Mouse (Mus musculus): Measurements from ENCODE around the gene Adat3. TPM values are rescaled to one million over a fixed set of nuclear protein-coding genes. Genes with fewer than 3 reads are reported as not detected.

Adat3 gene
- polyA plus RNA-seq, 1 experiment from 2014 or later, result 6.0 TPM

DNA sequence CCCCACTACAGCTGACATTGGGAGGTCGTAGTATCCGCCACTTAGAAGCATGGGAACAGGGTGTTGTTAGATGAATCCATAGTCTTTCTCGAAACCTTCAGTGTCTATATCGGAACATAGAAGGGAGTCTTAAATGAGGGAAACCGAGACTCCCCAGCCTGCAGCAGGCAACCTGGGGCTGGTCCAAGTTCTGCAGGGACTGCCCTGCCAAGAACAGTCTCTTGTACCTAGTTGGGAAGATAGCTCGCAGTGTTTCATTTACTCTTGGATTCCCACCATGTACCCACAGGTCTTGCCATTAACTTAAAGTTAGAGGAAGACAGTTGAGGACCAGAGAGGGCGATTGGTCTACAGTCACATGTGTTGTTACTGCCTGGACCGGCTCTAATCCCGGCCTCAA lies 17.7 kb downstream of the Adat3 start:
- Histone ChIP-seq H3K9me3 (no peaks in the 10 kb centered on the region), H3K36me3 (replicated peaks) (peaks cover 7% of the 10 kb centered on the region; the same call in 1 of the 2 replicates), H3K4me3 (no peak overlapping the region), H3K9ac (no peak overlapping the region), H3K27ac (no peak overlapping the region), H3K4me2 (no peak overlapping the region), H3K27me3 (replicated peaks) (no peaks in the 10 kb centered on the region), H3K4me1 (peaks cover 31% of the 10 kb centered on the region)
- no peak for ATAC-seq (replicated peaks)
- 84% methylated on average over 9 of the region's 9 CpGs for WGBS

DNA sequence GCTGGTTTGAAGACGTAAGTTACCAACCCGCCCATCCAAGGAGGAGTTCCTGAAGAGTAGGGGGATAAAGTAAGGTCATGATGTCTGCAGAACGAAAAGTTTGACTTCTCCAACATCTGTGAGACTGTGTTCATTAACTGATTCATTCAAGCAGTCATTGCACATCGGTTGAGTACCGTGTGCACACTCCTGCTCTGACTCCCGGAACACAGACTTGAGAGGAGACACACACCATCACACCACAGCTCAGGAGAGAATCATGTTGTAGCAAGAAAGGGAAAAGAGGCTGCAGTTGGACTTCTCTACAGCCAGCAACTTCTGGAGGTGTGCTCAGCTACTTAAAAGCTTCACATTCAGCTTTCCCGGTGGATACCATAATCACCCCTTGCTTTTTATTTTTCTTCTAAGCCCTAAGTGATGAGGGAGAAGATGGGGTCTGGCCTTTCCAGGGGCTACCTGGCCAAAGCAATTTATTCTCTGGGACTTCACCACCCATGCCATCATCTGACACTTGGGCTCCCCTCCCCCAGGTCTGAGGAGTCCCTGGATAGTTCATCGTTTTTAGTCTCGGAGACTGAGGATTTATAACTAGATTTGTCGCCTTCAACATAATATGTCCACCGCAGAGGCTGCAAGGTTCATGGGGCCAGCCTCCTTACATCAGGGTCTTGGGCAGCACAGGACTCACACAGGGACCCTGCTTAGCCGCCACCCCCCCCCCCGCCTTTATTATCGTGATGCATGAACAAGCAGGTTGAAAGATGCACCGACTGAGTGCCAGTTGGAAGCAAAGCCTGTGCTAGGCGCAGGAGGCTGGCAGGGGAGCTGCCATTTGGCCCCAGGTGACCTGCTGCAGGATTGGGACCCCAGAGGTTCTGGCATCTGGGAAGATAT lies 18.4 kb downstream of the Adat3 start:
- Histone ChIP-seq H3K27ac (peak overlapping the region; percentile 98), H3K4me1 (peaks cover 31% of the 10 kb centered on the region), H3K4me3 (peak overlapping the region; percentile 76), H3K4me2 (peak overlapping the region; percentile 71), H3K36me3 (replicated peaks) (peaks cover under 1% of the 10 kb centered on the region; the same call in 1 of the 2 replicates), H3K27me3 (replicated peaks) (no peaks in the 10 kb centered on the region), H3K9ac (peak overlapping the region; percentile 52), H3K9me3 (no peaks in the 10 kb centered on the region)
- WGBS, result 53% methylated on average over 16 of the region's 16 CpGs
- no peak for ATAC-seq (replicated peaks)

DNA sequence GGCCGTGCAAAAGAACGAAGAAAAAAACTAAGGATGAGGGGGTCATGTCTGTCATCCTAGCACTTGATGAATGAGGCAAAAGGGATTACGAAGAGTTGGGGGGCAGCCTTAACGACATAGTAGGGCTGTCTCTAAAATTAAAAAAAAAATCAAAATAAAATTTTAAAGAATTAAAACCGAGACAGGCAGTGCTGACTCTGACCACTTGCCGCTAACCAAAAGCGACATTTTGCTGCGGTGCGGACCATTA lies 18.9 kb downstream of the Adat3 start:
- Histone ChIP-seq H3K9me3 (no peaks in the 10 kb centered on the region), H3K36me3 (replicated peaks) (no peaks in the 10 kb centered on the region), H3K4me2 (peak overlapping the region; percentile 71), H3K9ac (peak overlapping the region; percentile 52), H3K27me3 (replicated peaks) (no peaks in the 10 kb centered on the region), H3K4me3 (peak overlapping the region; percentile 76), H3K4me1 (peaks cover 31% of the 10 kb centered on the region), H3K27ac (peak overlapping the region; percentile 98)
- ATAC-seq (replicated peaks), result peak; percentile 5; the same call in 1 of the 2 replicates
- WGBS, result 2% methylated on average over 9 of the region's 9 CpGs

DNA sequence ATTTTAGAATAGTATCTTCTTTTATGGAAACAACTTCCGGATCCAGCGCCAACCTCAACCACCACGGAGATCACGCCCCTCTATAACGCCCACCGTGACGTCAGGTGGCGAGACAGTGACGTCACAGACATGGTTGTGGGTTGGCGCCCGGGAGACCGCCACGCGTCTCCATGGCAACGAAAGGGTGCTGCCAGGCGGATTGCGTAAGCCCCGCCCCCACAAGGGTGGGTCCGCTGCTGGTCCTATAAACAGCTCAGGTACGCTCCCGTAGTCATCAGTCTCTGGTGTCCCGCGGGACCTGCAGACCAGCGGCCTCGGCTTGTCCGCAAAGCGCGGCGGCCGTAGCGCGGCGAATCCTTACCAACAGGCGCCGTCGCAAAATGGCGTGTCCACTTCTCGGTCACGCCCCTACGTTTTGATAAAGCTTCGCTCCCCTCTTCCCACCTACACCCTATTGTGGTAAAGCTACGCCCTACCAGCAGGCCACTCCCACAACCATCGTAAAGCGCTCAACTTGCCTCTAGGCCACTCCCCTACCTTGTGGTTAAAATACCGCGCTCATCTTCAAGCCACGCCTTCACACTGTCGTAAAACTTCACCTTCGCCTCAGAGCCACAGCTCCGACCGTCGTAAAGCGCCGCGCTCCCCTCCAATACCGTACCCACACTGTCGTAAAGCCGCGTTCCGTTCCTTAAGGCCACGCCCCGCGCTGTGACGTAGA lies 19.4 kb downstream of the Adat3 start:
- Histone ChIP-seq H3K27me3 (replicated peaks) (no peaks in the 10 kb centered on the region), H3K4me2 (peak overlapping the region; percentile 89), H3K27ac (peak overlapping the region; percentile 98), H3K36me3 (replicated peaks) (no peaks in the 10 kb centered on the region), H3K4me1 (peaks cover 31% of the 10 kb centered on the region), H3K9me3 (no peaks in the 10 kb centered on the region), H3K4me3 (peak overlapping the region; percentile 76), H3K9ac (peak overlapping the region; percentile 52)
- WGBS, result under 1% methylated on average over 64 of the region's 64 CpGs
- peak; percentile 96 for ATAC-seq (replicated peaks)

DNA sequence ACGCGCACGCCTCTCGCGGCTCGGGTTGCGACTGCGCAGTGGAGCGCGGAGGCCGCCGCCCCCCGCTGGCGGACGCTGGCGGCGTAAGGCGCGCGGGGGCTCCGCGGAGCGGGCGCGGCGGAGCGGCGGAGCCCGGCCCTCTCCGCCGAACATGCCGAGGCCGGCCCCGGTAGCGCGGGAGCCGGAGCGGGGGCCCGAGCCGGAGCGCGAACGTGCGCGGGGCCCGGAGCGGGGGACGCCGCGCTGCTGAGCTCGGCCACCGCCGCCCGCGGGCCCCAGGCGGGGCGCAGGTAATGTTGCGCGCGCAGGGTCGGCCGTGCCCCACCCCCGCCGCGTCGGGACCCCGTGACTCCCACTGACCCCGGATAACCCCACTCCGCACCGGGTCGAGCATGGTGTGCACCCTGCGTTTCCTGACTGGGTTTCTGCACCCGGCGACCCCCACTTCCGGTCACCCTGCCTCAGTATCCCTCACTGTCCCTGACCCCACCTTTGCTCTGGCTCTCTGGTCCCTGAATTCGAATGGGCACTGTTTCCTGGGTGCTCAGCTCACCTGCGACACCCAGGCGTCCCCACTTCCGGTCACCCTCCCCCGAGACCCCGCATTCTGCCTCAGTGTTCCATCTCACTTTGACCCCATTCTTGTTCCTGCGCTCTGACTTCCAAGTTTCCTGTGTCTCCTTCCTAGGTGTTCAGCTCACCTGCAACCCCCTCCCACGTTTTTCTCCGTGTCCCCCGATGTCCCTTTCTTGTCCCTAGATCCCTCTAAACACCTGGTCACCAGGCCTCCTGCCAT lies 20.2 kb downstream of the Adat3 start, which contains the start of gene Csnk1g2:
Gene Csnk1g2 (plus strand): TSS at position 178 of the 796 bp plus-strand sequence.
- peak within 1 kb of the TSS; percentile 87 for H3K9ac ChIP-seq
- H3K27ac ChIP-seq, result peak within 1 kb of the TSS; percentile 98
- H3K27me3 ChIP-seq (replicated peaks), result no peaks in the 10 kb centered on the region
- ATAC-seq (replicated peaks), result peak; percentile 21
- under 1% methylated on average over 80 of the region's 85 CpGs for WGBS
- no peaks in the 10 kb centered on the region for H3K9me3 ChIP-seq
- H3K36me3 ChIP-seq (replicated peaks), result no peaks in the 10 kb centered on the region
- peak within 1 kb of the TSS; percentile 76 for H3K4me3 ChIP-seq
- peak within 1 kb of the TSS; percentile 89 for H3K4me2 ChIP-seq
- H3K4me1 ChIP-seq, result peaks cover 38% of the 10 kb centered on the region

DNA sequence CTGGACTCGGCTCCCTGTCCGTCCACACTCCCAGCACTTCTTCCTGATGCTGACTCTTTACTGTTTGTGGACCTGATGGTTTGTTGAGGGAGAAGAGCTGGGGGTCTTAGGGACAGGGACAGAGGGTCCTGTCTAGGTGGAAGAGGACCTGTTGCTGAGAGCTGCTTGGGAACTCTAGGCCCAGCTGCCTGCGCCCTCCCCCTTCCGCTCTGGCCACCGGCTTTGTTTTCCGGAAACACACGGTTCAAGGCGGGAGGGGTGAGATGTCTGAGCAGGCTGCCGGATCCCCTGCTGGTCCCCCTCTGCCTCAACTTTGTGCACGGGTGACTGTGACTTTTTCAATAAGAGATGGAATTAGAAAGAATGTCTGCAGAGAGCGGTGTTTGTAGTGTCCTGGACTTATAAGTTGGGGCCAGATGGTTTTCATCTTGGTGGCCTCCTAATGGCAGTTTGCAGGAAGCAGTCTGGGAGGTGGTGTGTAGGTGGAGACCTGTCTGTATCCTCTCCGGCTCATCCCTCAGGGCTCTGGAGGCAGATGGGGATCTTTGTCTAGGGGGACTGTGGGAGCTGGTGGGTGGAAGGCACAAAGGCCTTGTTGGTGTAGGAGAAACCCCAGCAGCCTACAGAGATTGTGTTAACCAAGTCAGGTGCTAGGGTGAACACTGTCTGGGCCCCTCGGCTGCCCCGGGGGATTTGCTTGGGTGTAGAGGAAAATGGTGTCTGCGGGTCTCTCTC lies 20.9 kb downstream of the Adat3 start:
- Histone ChIP-seq H3K4me3 (peak overlapping the region; percentile 76), H3K9me3 (no peaks in the 10 kb centered on the region), H3K36me3 (replicated peaks) (no peaks in the 10 kb centered on the region), H3K27me3 (replicated peaks) (no peaks in the 10 kb centered on the region), H3K9ac (peak overlapping the region; percentile 87), H3K27ac (peak overlapping the region; percentile 98), H3K4me1 (peaks cover 39% of the 10 kb centered on the region), H3K4me2 (peak overlapping the region; percentile 89)
- 18% methylated on average over 15 of the region's 15 CpGs for WGBS
- ATAC-seq (replicated peaks), result no peak

DNA sequence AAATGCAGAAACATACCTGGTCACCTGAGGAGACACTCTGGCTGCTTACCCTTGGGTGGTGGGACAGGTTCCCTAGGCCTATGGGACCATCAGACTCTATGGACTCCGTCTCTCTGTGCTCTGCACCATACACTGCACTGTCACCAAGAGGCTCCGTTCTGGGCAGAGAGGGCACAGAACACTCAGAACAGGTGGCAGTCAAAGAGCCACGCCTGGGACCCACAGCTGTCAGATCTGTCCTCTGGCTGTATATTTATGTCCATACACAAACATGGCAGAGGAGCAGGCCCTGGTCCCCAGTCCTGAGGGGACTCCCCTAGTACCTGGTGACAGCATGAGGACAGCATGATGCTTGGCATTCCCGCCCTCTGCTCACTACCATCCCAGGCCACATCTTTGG lies 23.1 kb downstream of the Adat3 start:
- H3K4me3 ChIP-seq, result no peak overlapping the region
- WGBS, result 93% methylated on average over 4 of the region's 4 CpGs
- no peaks in the 10 kb centered on the region for H3K27me3 ChIP-seq (replicated peaks)
- no peak for ATAC-seq (replicated peaks)
- H3K9me3 ChIP-seq, result no peaks in the 10 kb centered on the region
- H3K4me2 ChIP-seq, result no peak overlapping the region
- no peaks in the 10 kb centered on the region for H3K36me3 ChIP-seq (replicated peaks)
- no peak overlapping the region for H3K9ac ChIP-seq
- H3K4me1 ChIP-seq, result peaks cover 41% of the 10 kb centered on the region
- no peak overlapping the region for H3K27ac ChIP-seq

GRCm38 (mm10) chr10:80627685-80628084 lies 25.0 kb downstream of the Adat3 start:
- H3K9ac ChIP-seq, result no peak overlapping the region; the same call in 1 of the 2 replicates
- H3K4me2 ChIP-seq, result no peak overlapping the region
- ATAC-seq (replicated peaks), result no peak
- no peaks in the 10 kb centered on the region for H3K27me3 ChIP-seq (replicated peaks)
- 83% methylated on average over 2 of the region's 2 CpGs for WGBS
- no peaks in the 10 kb centered on the region for H3K36me3 ChIP-seq (replicated peaks)
- no peak overlapping the region for H3K27ac ChIP-seq
- no peak overlapping the region for H3K4me3 ChIP-seq
- peaks cover 33% of the 10 kb centered on the region for H3K4me1 ChIP-seq
- no peaks in the 10 kb centered on the region for H3K9me3 ChIP-seq

- H3K9ac ChIP-seq, result no peak overlapping the region
- H3K4me1 ChIP-seq, result peaks cover 24% of the 10 kb centered on the region
- H3K4me2 ChIP-seq, result no peak overlapping the region
- no peaks in the 10 kb centered on the region for H3K36me3 ChIP-seq (replicated peaks)
- no peak overlapping the region for H3K27ac ChIP-seq
- H3K4me3 ChIP-seq, result no peak overlapping the region
- no peaks in the 10 kb centered on the region for H3K27me3 ChIP-seq (replicated peaks)
- H3K9me3 ChIP-seq, result no peaks in the 10 kb centered on the region
- whole genome bisulfite sequencing, result 80% methylated on average over 9 of the region's 9 CpGs
- no peak for ATAC-seq (replicated peaks)
Measured at GRCm38 (mm10) chr10:80628925-80629324, 26.2 kb downstream of the Adat3 start.

DNA sequence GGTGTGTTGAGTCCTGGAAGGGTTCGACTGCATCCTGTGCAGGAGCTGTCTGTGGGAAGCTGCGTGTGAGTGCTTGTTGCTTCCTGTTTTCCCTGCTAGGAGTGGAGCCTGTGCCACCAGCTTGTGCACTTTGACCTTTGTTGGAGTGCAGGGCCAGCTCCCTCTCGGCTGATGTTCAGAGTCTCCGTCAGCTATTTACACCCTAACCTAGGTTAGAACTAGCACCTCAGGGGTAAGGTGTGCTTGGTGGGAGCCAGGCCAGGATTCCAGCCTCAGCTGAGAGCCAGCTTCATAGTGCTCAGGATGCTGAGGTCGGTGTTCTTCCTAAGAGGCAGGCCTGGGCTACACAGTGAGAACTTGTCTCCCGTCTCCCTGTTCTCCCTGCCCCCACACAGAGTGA lies 32.7 kb downstream of the Adat3 start:
- Histone ChIP-seq H3K27me3 (replicated peaks) (no peaks in the 10 kb centered on the region), H3K9ac (no peak overlapping the region), H3K36me3 (replicated peaks) (peaks cover 53% of the 10 kb centered on the region), H3K4me3 (no peak overlapping the region), H3K27ac (no peak overlapping the region), H3K4me1 (no peaks in the 10 kb centered on the region), H3K4me2 (no peak overlapping the region), H3K9me3 (no peaks in the 10 kb centered on the region)
- no peak for ATAC-seq (replicated peaks)
- 92% methylated on average over 6 of the region's 6 CpGs for WGBS

DNA sequence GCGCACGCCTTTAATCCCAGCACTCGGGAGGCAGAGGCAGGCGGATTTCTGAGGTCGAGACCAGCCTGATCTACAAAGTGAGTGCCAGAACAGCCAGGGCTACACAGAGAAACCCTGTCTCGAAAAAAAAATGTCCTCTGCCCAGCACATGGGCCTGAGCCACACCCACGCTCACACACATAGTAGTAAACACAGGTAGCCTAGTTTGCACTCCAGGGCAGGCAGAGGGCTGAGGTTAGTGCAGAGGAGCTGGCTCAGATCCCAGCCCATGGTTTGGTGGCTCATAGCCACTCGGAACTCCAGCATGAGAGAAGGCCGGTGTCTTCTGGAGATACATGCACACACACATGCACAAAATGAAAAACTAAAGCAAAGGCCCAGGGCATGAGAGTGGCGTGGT lies 44.3 kb downstream of the Adat3 start:
- Histone ChIP-seq H3K36me3 (replicated peaks) (peaks cover 43% of the 10 kb centered on the region), H3K4me3 (no peak overlapping the region), H3K27ac (no peak overlapping the region), H3K27me3 (replicated peaks) (no peaks in the 10 kb centered on the region), H3K9ac (no peak overlapping the region), H3K9me3 (no peaks in the 10 kb centered on the region), H3K4me2 (no peak overlapping the region), H3K4me1 (no peaks in the 10 kb centered on the region)
- 94% methylated on average over 10 of the region's 10 CpGs for WGBS
- ATAC-seq (replicated peaks), result no peak
